Mouse (Mus musculus) brown adipose tissue, adult 24 weeks (tissue): ENCODE measurements around the gene Fis1. TPM values are rescaled to one million over a fixed set of nuclear protein-coding genes. Genes with fewer than 3 reads are reported as not detected.

Source experiments
- H3K27ac ChIP-seq: fragments of 200-500 bp; replicated peaks from 2 replicates; pipeline ENCODE4 v1.5.1; 2012; ENCODE audit warnings: low read depth, mild to moderate bottlenecking, low read length
- H3K4me1 ChIP-seq: fragments of 200-500 bp; 2 replicates; pipeline ENCODE4 v1.6.1; 2012; ENCODE audit warnings: low read length, mixed read lengths; ENCODE audit not compliant: control insufficient read depth, insufficient read depth, insufficient read length
- H3K4me3 ChIP-seq: fragments of 200-500 bp; 2 replicates; pipeline ENCODE4 v1.5.1; 2012; ENCODE audit warnings: low read depth, mild to moderate bottlenecking, low read length, moderate library complexity; ENCODE audit not compliant: insufficient read depth
- polyA plus RNA-seq: library from polyadenylated mRNA; stranded (reverse); fragments of >200 nt; gene quantifications from 2 replicates; pipeline ENCODE4 v1.2.4, GENCODE M21; 2012; ENCODE audit not compliant: missing spikeins, insufficient read depth, insufficient read length

Gene Fis1
- 128 and 153 TPM in 2 replicates for polyA plus RNA-seq

- Histone ChIP-seq H3K4me1 (peaks cover 8% of the 10 kb centered on the region), H3K27ac (peak within 1 kb of the TSS; percentile 55), H3K4me3 (peak within 1 kb of the TSS; percentile 75)
Observed at GRCm38 (mm10) chr5:136953015-136953414, at the start of gene Fis1. Gene Fis1, plus strand, starts transcription at chr5:136953275.

- Histone ChIP-seq H3K27ac (no peak overlapping the region), H3K4me3 (no peak overlapping the region), H3K4me1 (no peaks in the 10 kb centered on the region)
Observed at GRCm38 (mm10) chr5:136904621-136905020, 48.5 kb upstream of the Fis1 start.

GRCm38 (mm10) chr5:136905630-136906029 lies 47.4 kb upstream of the Fis1 start:
- H3K4me1 ChIP-seq: no peaks in the 10 kb centered on the region
- H3K27ac ChIP-seq: no peak overlapping the region
- H3K4me3 ChIP-seq: no peak overlapping the region

DNA sequence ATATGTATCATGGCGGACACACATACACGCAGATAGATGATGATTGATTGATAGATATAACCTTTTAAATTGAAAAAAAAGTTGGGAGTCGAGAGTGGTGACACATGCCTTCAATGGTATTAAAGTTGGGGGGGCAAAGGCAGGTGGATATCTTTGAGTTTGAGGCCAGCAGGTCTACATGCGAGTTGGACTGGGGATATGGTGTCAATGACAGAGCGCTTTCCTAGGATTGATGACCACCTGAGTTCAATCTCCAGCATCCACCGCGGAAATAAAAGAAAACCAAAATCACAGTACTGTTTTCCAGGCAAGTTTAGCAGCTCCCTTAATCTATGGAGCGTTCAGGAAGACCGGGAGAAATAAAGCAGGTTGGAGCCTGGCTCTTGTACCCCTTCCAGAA lies 45.5 kb upstream of the Fis1 start:
- Histone ChIP-seq H3K27ac (no peak overlapping the region), H3K4me3 (peak overlapping the region; percentile 44)

DNA sequence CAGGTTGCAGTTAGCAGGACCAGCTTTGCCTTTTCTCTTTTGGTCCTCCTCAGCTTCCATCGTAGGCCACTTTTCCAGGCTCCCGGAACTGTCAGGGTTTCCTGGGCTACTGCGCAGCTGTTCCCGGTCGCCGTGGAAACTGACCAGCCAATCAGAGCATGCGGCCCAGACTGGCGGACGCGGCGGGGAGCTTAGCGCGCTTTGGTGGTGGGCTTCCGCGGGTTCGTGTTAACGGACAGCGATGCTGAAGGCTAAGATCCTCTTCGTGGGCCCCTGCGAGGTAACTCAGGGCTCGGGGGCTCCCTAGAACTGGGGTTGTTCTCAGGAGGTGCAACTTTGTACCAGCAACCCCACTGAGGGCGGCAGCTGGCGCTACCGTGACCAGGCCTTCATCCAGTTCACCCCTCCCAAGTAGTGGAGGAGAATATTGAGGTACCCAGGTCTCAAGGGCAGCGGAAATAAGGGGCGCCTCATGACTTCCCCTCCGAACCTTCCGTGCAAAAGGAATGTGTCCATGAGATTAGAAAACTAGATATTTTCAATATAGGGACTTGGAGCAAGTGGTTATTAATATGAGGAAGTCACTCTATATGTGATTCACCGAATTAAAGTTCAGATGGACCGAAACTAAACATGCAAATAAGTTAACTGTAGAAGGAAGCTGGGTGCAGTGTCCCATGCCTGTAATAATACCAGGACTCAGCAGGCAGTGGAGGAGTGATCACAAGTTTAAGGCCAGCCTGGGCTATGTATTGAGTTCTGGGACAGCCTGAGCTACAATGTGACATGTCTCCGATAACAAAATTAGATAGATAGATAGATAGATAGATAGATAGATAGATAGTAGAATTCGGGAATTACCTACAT lies 44.9 kb upstream of the Fis1 start, which contains the start of gene Ift22:
Gene Ift22, plus strand, starts transcription at position 160 of the 867 bp plus-strand sequence.
- peak within 1 kb of the TSS; percentile 67 for H3K4me3 ChIP-seq
- no peak within 1 kb of the TSS for H3K27ac ChIP-seq
- no peaks in the 10 kb centered on the region for H3K4me1 ChIP-seq

More for the DNA sequence above, 45.5 kb upstream of the Fis1 start:
- no peaks in the 10 kb centered on the region for H3K4me1 ChIP-seq

- Histone ChIP-seq H3K27ac (no peak overlapping the region), H3K4me1 (no peaks in the 10 kb centered on the region), H3K4me3 (no peak overlapping the region)
Observed at GRCm38 (mm10) chr5:136914183-136914582, 38.9 kb upstream of the Fis1 start.

DNA sequence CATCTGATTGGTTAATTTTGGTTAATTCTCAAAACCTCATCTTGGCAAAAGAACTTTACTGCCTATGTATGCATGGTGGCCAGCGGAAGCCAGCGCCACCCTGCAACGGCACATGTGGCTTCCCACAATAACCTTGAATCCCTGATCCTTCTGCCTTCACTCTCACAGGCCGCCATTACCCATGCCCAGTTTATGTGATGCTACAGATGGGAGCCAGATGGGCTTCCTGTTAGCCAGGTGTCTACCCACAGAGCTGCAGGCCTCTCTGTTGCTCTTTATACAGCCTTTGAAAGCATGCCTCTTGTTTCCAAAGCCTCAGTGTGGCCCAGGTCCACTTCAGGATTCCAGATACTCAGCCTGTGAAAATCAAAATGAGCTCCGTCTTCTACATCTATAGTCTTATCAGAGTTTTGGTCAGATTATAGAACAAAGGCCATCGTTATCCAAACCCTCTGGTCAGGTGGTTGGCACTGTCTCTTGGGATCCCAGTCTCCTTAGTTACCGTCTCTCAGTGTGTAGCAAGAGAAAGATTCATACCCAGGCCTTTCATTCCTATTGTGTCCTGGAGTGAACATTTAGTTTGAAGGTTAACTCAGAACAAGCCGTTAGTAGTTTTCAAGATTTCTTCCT lies 35.3 kb upstream of the Fis1 start:
- H3K4me3 ChIP-seq: no peak overlapping the region
- no peaks in the 10 kb centered on the region for H3K4me1 ChIP-seq
- no peak overlapping the region for H3K27ac ChIP-seq

DNA sequence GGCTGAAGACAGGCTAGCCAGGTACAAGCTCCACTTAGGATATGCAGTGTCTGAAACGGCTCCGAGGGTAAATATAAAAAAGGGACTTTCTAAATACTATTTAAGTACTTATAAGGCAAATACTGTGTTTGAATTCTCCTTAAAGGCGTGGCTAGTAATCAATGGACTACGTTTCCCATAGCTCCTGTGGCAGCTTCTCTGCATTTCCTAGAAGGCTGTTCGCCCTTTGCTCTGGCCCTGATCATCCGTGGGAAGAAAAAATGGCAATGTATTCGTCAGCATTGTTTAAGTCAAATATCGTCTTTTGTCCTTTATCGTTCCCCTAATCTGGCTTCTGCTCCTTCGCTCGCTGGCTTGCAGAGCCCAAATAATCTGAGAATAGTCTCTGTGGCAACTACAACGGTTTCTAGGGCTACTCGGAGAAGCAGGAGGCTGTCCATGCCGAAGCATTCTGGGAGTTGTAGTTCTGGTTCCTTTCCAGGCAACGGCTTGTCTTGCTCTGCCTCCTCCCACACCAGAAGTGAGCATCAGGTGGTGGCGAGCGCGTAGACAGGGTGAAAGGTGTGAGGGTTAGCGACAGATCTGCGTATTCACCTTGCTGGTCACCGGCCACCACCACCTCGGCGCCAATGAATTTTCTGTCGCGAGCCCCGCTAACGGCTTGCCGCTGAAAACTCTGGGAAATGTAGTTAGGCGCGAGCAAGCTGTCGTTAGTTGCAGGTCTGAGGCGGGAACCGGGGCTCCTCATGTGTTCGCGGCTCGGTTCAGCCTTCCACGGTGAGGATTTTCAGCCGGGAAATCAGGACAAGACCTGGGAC lies 34.2 kb upstream of the Fis1 start:
- H3K4me1 ChIP-seq: no peaks in the 10 kb centered on the region
- peak overlapping the region; percentile 87 for H3K4me3 ChIP-seq
- H3K27ac ChIP-seq: no peak overlapping the region

- H3K4me1 ChIP-seq: no peaks in the 10 kb centered on the region
- no peak overlapping the region for H3K27ac ChIP-seq
- H3K4me3 ChIP-seq: peak overlapping the region; percentile 28
Observed at GRCm38 (mm10) chr5:136919546-136920301, 33.4 kb upstream of the Fis1 start.

- no peak overlapping the region for H3K27ac ChIP-seq
- no peak overlapping the region for H3K4me3 ChIP-seq
- H3K4me1 ChIP-seq: no peaks in the 10 kb centered on the region
Observed at GRCm38 (mm10) chr5:136922830-136923229, 30.2 kb upstream of the Fis1 start.

- Histone ChIP-seq H3K27ac (no peak overlapping the region), H3K4me1 (no peaks in the 10 kb centered on the region), H3K4me3 (no peak overlapping the region)
Observed at GRCm38 (mm10) chr5:136923751-136924478, 29.2 kb upstream of the Fis1 start.

DNA sequence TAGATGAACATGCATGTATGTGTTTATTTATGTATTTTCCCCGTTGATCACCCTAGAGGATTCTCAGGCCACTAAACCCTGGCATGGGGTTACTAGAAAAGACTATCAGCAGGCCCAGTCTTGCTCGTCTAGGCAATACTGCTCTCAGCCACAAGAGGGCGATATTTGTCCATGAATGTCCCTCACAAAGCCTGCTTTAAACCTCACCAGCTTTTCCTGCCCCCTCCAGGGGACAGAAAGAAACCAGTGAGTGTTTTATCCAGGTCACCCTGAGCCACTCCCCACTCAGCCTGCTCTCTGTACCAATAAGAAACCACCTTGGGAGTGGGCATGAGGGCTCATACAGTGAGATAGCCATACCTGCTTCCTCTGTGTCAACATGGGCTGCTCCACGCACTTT lies 24.0 kb upstream of the Fis1 start:
- H3K4me3 ChIP-seq: no peak overlapping the region
- no peaks in the 10 kb centered on the region for H3K4me1 ChIP-seq
- no peak overlapping the region for H3K27ac ChIP-seq

DNA sequence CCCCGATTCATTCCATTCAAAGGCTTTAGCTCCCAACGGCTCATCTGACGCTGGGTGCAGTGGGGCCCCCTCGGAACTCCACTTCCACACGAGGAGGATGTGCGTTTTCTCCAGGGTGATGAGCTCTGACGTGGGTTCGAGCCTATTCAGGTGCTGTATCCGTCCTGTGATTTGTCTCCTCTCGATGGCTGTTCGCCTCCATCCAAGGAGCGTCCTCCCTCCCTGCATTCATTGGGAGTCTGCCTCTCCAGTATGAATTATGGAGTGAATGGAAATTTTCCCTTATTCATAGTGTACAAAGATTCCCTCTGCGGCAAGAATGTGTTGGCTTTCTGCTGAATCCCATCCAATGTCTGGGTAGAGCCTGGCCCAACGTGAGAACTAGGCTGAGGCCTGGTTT lies 21.2 kb upstream of the Fis1 start:
- Histone ChIP-seq H3K27ac (no peak overlapping the region), H3K4me3 (no peak overlapping the region), H3K4me1 (no peaks in the 10 kb centered on the region)

DNA sequence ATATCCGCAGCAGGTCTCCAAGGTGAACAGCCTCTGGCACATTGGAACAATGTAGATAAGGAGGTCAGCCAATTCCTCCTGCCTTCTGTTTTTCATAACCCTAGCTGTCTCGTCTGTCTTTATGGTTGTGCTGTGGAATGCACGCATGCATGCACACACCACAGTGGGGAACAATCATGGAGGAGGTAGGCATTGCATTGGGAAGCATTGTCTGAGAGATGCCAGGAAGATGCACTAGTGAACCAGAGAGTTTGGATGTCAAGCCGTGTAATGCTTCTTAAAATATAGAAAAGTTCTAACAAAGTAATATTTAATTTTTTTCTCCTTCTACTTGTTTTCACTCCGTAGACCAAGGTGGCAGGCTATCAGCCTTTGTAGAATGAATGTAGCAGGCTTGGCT lies 20.1 kb upstream of the Fis1 start:
- Histone ChIP-seq H3K27ac (no peak overlapping the region), H3K4me3 (no peak overlapping the region)

More for the DNA sequence above, 20.1 kb upstream of the Fis1 start:
- H3K4me1 ChIP-seq: no peaks in the 10 kb centered on the region
